Mouse (Mus musculus) stomach, embryonic 16.5 days (tissue): ENCODE measurements around the gene Rer1. TPM values are rescaled to one million over a fixed set of nuclear protein-coding genes. Genes with fewer than 3 reads are reported as not detected.
"Not testable (repeated sequence)": the region's sequence is repeated elsewhere in the genome, so short reads cannot be mapped to it uniquely, and the experiment has no call there.

Experiments used
- ATAC-seq: fragments of 200-750 bp; cut with Nextera tagmentation; 2 replicates; pipeline ENCODE4 v1.8.0; 2017; ENCODE audit warnings: moderate number of reproducible peaks, moderate TSS enrichment; ENCODE audit not compliant: insufficient read depth, low FRiP score
- H3K27ac ChIP-seq: fragments of 300-500 bp; sonication (generic); 2 replicates; pipeline ENCODE4 v1.5.1; 2014; ENCODE audit warnings: low read length
- H3K27me3 ChIP-seq: fragments of 300-500 bp; sonication (generic); 2 replicates; pipeline ENCODE4 v1.6.1; 2014; ENCODE audit warnings: low read length, control low read depth, mixed read lengths; ENCODE audit not compliant: control insufficient read depth, insufficient read depth
- H3K36me3 ChIP-seq: fragments of 300-500 bp; sonication (generic); 2 replicates; pipeline ENCODE4 v1.6.1; 2014; ENCODE audit warnings: low read length; ENCODE audit not compliant: control insufficient read depth, insufficient read depth
- H3K4me1 ChIP-seq: fragments of 300-500 bp; sonication (generic); 2 replicates; pipeline ENCODE4 v1.6.1; 2014; ENCODE audit warnings: low read length, control low read depth, mixed read lengths; ENCODE audit not compliant: control insufficient read depth, insufficient read depth
- H3K4me2 ChIP-seq: fragments of 300-500 bp; sonication (generic); 2 replicates; pipeline ENCODE4 v1.6.1; 2014; ENCODE audit warnings: low read depth, low read length, mixed read lengths
- H3K4me3 ChIP-seq: fragments of 300-500 bp; sonication (generic); replicated peaks from 2 replicates; pipeline ENCODE4 v1.5.1; 2014; ENCODE audit warnings: mild to moderate bottlenecking, low read length
- H3K9ac ChIP-seq: fragments of 300-500 bp; sonication (generic); 2 replicates; pipeline ENCODE4 v1.6.1; 2014; ENCODE audit warnings: low read length
- H3K9me3 ChIP-seq: fragments of 300-500 bp; sonication (generic); replicated peaks from 2 replicates; pipeline ENCODE4 v1.6.1; 2016; ENCODE audit warnings: low read length, control low read depth; ENCODE audit not compliant: control insufficient read depth
- WGBS: fragments of 180-500 bp; shearing (Covaris S2); extraction: QIAGEN DNeasy Blood & Tissue Kit; methylation state at CpG from one replicate; pipeline ENCODE4 v1.1.7; 2014; 5-methylcytosine and 5-hydroxymethylcytosine counted together
- polyA plus RNA-seq: library from polyadenylated mRNA; unstranded; fragments of >200 nt; fragmentation: Nextera tagmentation; extraction: Ambion mirVana; gene quantifications from 2 replicates; pipeline ENCODE4 v1.2.1, GENCODE M21; 2015

Rer1 gene
- polyA plus RNA-seq, 1 experiment from 2014 or later, result 183 TPM

GRCm38 (mm10) chr4:155084351-155084750 lies 1.8 kb downstream of the Rer1 start:
- WGBS, result 71% methylated on average over 7 of the region's 7 CpGs
- peak overlapping the region; percentile 79 for H3K4me3 ChIP-seq

GRCm38 (mm10) chr4:155083553-155083952 lies 2.6 kb downstream of the Rer1 start:
- WGBS, result 82% methylated on average over 4 of the region's 4 CpGs
- no peak for ATAC-seq
- H3K4me2 ChIP-seq, result no peak overlapping the region

More at GRCm38 (mm10) chr4:155084351-155084750, 1.8 kb downstream of the Rer1 start:
- Histone ChIP-seq H3K36me3 (peaks cover 18% of the 10 kb centered on the region; the same call in 1 of the 2 replicates), H3K9me3 (no peaks in the 10 kb centered on the region), H3K4me1 (peaks cover 27% of the 10 kb centered on the region), H3K27ac (no peak overlapping the region), H3K27me3 (no peaks in the 10 kb centered on the region), H3K4me2 (peak overlapping the region; percentile 94), H3K9ac (peak overlapping the region; percentile 91)
- no peak for ATAC-seq

GRCm38 (mm10) chr4:155079666-155080065 lies 6.5 kb downstream of the Rer1 start:
- Histone ChIP-seq H3K36me3 (peaks cover 40% of the 10 kb centered on the region), H3K4me1 (peaks cover 17% of the 10 kb centered on the region), H3K9me3 (no peaks in the 10 kb centered on the region), H3K27me3 (no peaks in the 10 kb centered on the region), H3K4me3 (no peak overlapping the region), H3K27ac (peak overlapping the region; percentile 66), H3K4me2 (no peak overlapping the region), H3K9ac (no peak overlapping the region)
- WGBS, result 74% methylated on average over 6 of the region's 6 CpGs
- no peak for ATAC-seq

More at GRCm38 (mm10) chr4:155083553-155083952, 2.6 kb downstream of the Rer1 start:
- Histone ChIP-seq H3K27me3 (no peaks in the 10 kb centered on the region), H3K36me3 (peaks cover 19% of the 10 kb centered on the region), H3K9me3 (no peaks in the 10 kb centered on the region), H3K9ac (peak overlapping the region; percentile 13; the same call in 1 of the 2 replicates), H3K27ac (no peak overlapping the region), H3K4me1 (peaks cover 27% of the 10 kb centered on the region), H3K4me3 (no peak overlapping the region)

- H3K9ac ChIP-seq, H3K27ac ChIP-seq, H3K27me3 ChIP-seq, H3K9me3 ChIP-seq, H3K4me2 ChIP-seq, H3K4me3 ChIP-seq, ATAC-seq: not testable (repeated sequence)
- peaks cover 12% of the 10 kb centered on the region for H3K4me1 ChIP-seq
- 79% methylated on average over 10 of the region's 10 CpGs for WGBS
- peaks cover 43% of the 10 kb centered on the region for H3K36me3 ChIP-seq
Measured at GRCm38 (mm10) chr4:155078808-155079207, 7.4 kb downstream of the Rer1 start.

GRCm38 (mm10) chr4:155076677-155077076 lies 9.5 kb downstream of the Rer1 start:
- Histone ChIP-seq H3K9me3 (no peaks in the 10 kb centered on the region), H3K27ac (no peak overlapping the region), H3K27me3 (no peaks in the 10 kb centered on the region), H3K4me3 (no peak overlapping the region), H3K4me1 (peaks cover 5% of the 10 kb centered on the region; the same call in 1 of the 2 replicates), H3K36me3 (peaks cover 44% of the 10 kb centered on the region), H3K9ac (no peak overlapping the region), H3K4me2 (no peak overlapping the region)
- ATAC-seq, result no peak
- 52% methylated on average over 9 of the region's 9 CpGs for WGBS

GRCm38 (mm10) chr4:155075813-155076212 lies 10.4 kb downstream of the Rer1 start:
- H3K9ac ChIP-seq, result no peak overlapping the region
- no peaks in the 10 kb centered on the region for H3K27me3 ChIP-seq
- H3K9me3 ChIP-seq, result no peaks in the 10 kb centered on the region
- H3K27ac ChIP-seq, result no peak overlapping the region
- no peak overlapping the region for H3K4me3 ChIP-seq
- WGBS, result 95% methylated on average over 2 of the region's 2 CpGs
- peaks cover 44% of the 10 kb centered on the region for H3K36me3 ChIP-seq
- H3K4me2 ChIP-seq, result no peak overlapping the region
- ATAC-seq, result no peak
- H3K4me1 ChIP-seq, result peaks cover 5% of the 10 kb centered on the region; the same call in 1 of the 2 replicates

- no peaks in the 10 kb centered on the region for H3K9me3 ChIP-seq
- H3K27me3 ChIP-seq, result no peaks in the 10 kb centered on the region
- no peak overlapping the region for H3K9ac ChIP-seq
- peaks cover 47% of the 10 kb centered on the region for H3K36me3 ChIP-seq
- H3K4me1 ChIP-seq, result peaks cover 4% of the 10 kb centered on the region; the same call in 1 of the 2 replicates
- H3K27ac ChIP-seq, result no peak overlapping the region
- H3K4me2 ChIP-seq, result no peak overlapping the region
- H3K4me3 ChIP-seq, result no peak overlapping the region
- 88% methylated on average over 9 of the region's 9 CpGs for WGBS
- ATAC-seq, result no peak
Measured at GRCm38 (mm10) chr4:155075137-155075536, 11.0 kb downstream of the Rer1 start.

GRCm38 (mm10) chr4:155074418-155074817 lies 11.8 kb downstream of the Rer1 start:
- Histone ChIP-seq H3K36me3 (peaks cover 48% of the 10 kb centered on the region), H3K27ac (no peak overlapping the region), H3K4me1 (no peaks in the 10 kb centered on the region), H3K9me3 (no peaks in the 10 kb centered on the region), H3K4me2 (no peak overlapping the region), H3K4me3 (no peak overlapping the region), H3K27me3 (no peaks in the 10 kb centered on the region), H3K9ac (no peak overlapping the region)
- ATAC-seq, result no peak
- WGBS, result 81% methylated on average over 9 of the region's 9 CpGs

- no peak for ATAC-seq
- Histone ChIP-seq H3K27me3 (no peaks in the 10 kb centered on the region), H3K36me3 (peaks cover 35% of the 10 kb centered on the region), H3K4me2 (no peak overlapping the region), H3K9me3 (no peaks in the 10 kb centered on the region), H3K9ac (no peak overlapping the region), H3K27ac (no peak overlapping the region), H3K4me1 (peaks cover 16% of the 10 kb centered on the region), H3K4me3 (no peak overlapping the region)
- WGBS, result 89% methylated on average over 5 of the region's 5 CpGs
Measured at GRCm38 (mm10) chr4:155070921-155071320, 15.3 kb downstream of the Rer1 start.
